Mouse (Mus musculus) layer of hippocampus, adult 18-20 months (tissue): Measurements from ENCODE around the gene Gm11541. TPM values are rescaled to one million over a fixed set of nuclear protein-coding genes. Genes with fewer than 3 reads are reported as not detected.

Source experiments
- DNase-seq, 2 experiments: peaks; one replicate each; pipeline ENCODE4 v3.0.0; 2022; ENCODE audit warnings: low spot score in 2 of 2
- long read RNA-seq: library from polyadenylated mRNA; stranded (forward); transcript quantifications from one replicate; pipeline ENCODE4 v2.0.0, GENCODE M21; 2021
- total RNA-seq, 2 experiments: library from RNA; stranded (reverse); gene quantifications; 2 replicates each; pipeline ENCODE4 v1.2.3; 2021

The Gm11541 gene
- not detected for total RNA-seq
- long read RNA-seq: 0 reads

- peak in 1 of 2 experiments; percentile 8 for DNase-seq
Observed at GRCm38 (mm10) chr11:94704472-94704871, at the start of gene Gm11541. Gene Gm11541, minus strand, starts transcription at chr11:94704499.

- DNase-seq: no peak
Observed at GRCm38 (mm10) chr11:94752946-94753713, 48.8 kb upstream of the Gm11541 start.

- no peak for DNase-seq
Observed at GRCm38 (mm10) chr11:94741732-94742272, 37.5 kb upstream of the Gm11541 start, which contains the start of gene Cdc34b. Gene Cdc34b, plus strand, starts transcription at chr11:94741782.

GRCm38 (mm10) chr11:94735746-94736145 is 31.4 kb upstream of the Gm11541 start:
- DNase-seq: no peak

GRCm38 (mm10) chr11:94732773-94733172 is 28.5 kb upstream of the Gm11541 start:
- peak in 1 of 2 experiments; percentile 7 for DNase-seq

- no peak for DNase-seq
Observed at GRCm38 (mm10) chr11:94731229-94731628, 26.9 kb upstream of the Gm11541 start.

GRCm38 (mm10) chr11:94730261-94730660 is 26.0 kb upstream of the Gm11541 start:
- DNase-seq: peak; percentile 43 to 79

GRCm38 (mm10) chr11:94729565-94729964 is 25.3 kb upstream of the Gm11541 start:
- no peak for DNase-seq

GRCm38 (mm10) chr11:94728545-94728944 is 24.2 kb upstream of the Gm11541 start:
- DNase-seq: no peak

GRCm38 (mm10) chr11:94727306-94727705 is 23.0 kb upstream of the Gm11541 start:
- DNase-seq: peak in 1 of 2 experiments; percentile 24

- DNase-seq: no peak
Observed at GRCm38 (mm10) chr11:94719216-94719615, 14.9 kb upstream of the Gm11541 start.

GRCm38 (mm10) chr11:94718113-94718909 is 14.0 kb upstream of the Gm11541 start:
- DNase-seq: no peak

- no peak for DNase-seq
Observed at GRCm38 (mm10) chr11:94717239-94717638, 12.9 kb upstream of the Gm11541 start.

GRCm38 (mm10) chr11:94716754-94717153 is 12.5 kb upstream of the Gm11541 start:
- peak in 1 of 2 experiments; percentile 34 for DNase-seq

GRCm38 (mm10) chr11:94715622-94716021 is 11.3 kb upstream of the Gm11541 start:
- peak in 1 of 2 experiments; percentile 22 for DNase-seq

- no peak for DNase-seq
Observed at GRCm38 (mm10) chr11:94713246-94713860, 9.1 kb upstream of the Gm11541 start.

GRCm38 (mm10) chr11:94704020-94704419 is 279 bp downstream of the Gm11541 start:
- DNase-seq: no peak

GRCm38 (mm10) chr11:94702216-94702610 is 2.1 kb downstream of the Gm11541 start:
- no peak for DNase-seq

GRCm38 (mm10) chr11:94701401-94702215 is 2.7 kb downstream of the Gm11541 start:
- no peak for DNase-seq

GRCm38 (mm10) chr11:94699399-94699798 is 4.9 kb downstream of the Gm11541 start:
- DNase-seq: no peak
